Mouse (Mus musculus) neural tube, embryonic 10.5 days (tissue): ENCODE measurements around the gene Pkn1.
A peak's percentile ranks its signal among the peaks of the same experiment; 100 is the strongest.

Experiments used
- DNase-seq: peaks from one replicate; pipeline ENCODE4 v3.0.0-alpha.2; 2017; ENCODE audit warnings: low spot score; ENCODE audit errors: extremely low spot score

Gene Pkn1

DNA sequence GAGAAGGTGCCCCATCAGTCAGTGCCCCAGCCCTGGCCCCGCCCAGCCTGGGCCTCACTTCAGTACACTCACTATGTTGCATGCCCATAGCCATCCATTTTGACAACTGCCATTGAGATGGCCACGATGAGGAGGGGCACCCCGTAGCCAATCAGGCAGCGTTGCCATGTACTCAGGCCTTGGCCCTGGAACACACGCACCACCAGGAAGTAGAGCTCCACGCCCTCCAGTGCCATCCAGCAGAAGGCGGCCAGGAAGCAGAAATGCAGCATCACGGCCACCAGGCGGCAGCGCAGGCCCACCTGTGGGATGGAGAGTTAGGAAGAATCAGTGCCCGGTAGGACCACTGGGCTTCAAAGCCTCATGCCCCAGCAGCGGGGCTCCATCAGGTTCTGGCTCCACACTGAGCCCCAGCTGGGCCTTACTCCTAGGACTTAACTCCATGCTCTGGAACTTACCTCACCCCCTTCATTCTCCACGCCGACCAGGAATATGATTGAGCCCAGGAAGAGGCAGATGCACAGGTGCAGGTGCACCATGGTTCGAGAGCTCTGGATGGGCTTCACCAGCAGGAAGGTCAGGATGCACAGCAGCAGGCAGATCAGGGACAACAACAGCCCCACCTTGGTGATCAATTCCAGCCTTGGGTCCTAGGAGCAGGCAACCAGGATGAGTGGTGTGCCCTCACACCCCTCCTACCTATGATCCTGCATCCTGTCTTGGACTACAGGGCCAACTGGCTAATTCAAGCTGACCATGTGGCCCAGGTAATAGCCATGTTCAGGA is 25.9 kb upstream of the Pkn1 start:
- peak; percentile 74 for DNase-seq

DNA sequence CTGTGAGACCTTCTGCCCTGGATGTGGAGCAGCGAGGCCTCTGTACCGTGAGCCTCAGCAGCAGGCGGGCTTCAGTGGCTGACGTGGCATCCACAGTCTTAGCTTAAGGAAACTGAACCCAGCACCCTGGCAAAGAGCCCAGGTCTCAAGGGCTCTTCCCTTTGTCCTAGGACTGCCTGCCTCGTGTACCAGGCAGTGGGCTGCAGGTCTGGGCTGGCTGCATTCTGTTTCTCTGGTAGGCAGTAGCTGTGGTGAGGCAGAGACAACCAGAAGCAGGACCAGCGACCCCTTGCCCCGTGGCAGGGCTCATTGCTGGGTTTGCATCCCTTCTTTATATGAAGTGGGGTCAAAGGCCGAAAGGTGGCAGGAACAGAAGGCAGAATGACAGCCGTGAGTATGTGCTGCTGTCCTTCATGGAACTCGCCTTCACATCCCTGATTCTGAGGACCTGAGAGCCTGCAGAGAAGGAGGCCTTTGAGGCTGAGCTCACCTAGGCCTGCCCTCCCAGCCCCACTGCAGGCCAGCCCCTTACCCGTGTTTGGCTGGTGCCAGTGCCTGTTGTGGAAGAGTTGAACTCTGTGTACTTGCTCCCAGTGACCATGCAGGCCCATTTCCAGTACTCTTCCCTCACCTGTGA is 24.6 kb upstream of the Pkn1 start:
- DNase-seq, result no peak

DNA sequence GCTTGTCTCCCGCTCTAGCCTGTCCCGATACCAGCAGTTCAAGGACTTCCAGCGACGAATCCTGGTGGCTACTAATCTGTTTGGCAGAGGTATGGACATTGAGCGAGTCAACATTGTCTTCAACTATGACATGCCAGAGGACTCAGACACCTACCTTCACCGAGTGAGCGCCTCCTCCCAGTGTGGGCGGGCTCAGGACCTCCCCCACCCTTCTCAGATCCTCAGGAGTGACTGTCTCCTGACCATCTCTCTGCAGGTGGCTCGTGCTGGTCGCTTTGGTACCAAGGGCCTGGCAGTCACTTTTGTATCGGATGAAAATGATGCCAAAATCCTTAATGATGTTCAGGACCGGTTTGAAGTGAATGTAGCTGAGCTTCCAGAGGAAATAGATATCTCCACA is 23.7 kb upstream of the Pkn1 start:
- no peak for DNase-seq

DNA sequence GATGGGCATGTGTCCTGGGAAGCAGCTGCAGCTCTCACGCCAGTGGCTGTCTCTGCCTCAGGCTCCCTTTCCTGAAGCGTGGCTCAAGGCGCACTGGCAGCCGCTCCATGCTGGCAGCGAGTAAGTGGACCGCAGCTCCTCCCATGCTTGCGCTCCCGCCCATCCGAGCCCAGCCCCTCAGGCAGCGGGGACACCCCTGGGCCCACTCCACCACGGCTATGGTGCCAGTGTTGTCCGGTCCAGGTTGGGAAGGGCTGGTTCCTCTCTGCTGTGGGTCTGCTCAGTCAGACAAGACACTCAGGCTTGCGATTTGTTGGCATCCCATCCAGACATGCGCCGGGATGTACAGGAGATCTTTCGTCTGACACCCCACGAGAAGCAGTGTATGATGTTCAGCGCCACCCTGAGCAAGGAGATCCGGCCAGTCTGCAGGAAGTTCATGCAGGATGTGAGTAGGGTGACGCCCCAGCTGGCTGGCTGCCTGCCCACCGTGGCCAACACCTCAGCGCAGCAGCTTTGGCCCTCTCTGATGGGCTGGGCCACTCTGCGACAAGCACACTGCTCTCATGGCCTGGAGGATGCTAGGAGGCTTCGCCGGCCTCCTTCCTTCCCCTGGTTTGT is 22.5 kb upstream of the Pkn1 start:
- no peak for DNase-seq

DNA sequence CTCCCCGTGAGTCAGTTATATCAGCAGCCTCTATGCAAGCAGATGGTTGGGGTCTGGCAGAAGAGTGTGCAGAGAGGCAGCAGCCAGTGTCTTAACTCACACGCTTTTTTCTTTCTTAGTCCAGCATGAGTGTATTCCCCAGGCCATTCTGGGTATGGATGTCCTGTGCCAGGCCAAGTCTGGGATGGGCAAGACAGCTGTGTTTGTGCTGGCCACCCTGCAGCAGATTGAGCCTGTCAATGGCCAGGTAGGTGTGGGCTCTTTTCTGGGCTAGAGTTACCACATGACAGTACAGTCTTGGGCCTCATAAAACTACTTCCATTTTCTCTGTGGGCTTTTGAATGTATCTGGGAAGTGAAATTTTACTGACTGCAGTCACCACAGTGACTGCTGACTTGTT is 20.7 kb upstream of the Pkn1 start:
- no peak for DNase-seq

DNA sequence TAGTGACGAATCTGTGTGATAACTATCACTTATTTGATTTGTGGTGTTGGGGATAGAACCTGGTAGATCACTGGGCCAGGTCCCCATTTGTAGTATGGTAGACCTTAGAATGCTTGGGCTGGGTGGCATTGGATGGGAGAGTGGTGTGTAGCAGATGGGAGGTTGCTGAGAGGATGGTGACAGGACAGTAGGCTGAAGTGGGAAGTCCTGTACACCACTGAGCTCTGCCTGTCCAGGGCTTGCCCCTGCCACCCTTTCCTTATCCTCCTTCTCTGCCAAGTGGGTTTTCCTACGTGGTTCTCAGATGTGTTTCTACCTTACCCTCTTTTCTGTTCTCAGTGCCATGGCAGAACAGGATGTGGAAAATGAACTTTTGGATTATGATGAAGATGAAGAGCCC is 20.1 kb upstream of the Pkn1 start:
- no peak for DNase-seq

DNA sequence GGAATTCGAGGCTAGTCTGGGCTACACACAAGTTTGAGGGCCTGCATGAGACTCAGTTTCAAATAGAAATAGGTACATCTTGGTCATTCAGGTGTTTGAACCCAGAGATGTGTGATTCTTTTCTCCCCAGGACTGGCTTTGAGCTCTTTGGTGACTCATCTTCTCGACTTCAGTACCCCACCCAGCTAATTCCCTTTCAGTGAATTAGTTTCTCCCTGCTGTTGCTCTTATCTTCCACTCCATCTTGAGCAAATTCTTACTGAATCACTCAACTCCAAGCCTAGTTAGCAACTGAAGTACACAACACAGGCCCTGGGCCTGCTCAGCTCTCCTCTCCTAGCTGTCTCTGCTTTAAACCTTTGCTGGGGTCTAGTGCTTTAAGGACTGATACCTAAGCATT is 17.6 kb upstream of the Pkn1 start:
- no peak for DNase-seq

DNA sequence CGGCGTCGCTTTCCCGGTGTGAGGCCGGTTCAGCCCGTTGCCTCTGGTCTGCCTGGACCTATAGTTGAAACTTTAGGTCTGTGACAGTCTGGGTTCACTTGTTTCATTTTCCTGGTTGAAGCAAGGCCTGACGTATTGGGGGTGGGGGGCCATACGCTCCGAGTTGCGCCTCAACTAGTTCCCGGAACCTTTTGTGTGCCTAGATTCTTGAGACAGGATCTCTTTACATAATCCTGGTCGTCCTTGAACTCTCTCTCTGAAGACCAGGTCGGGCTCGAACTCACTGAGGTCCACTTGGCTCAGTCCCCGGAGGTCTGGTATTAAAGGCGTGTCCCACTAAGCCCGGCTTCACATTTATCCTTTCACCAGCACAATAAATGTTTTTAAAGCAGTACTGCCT is 16.8 kb upstream of the Pkn1 start:
- no peak for DNase-seq

DNA sequence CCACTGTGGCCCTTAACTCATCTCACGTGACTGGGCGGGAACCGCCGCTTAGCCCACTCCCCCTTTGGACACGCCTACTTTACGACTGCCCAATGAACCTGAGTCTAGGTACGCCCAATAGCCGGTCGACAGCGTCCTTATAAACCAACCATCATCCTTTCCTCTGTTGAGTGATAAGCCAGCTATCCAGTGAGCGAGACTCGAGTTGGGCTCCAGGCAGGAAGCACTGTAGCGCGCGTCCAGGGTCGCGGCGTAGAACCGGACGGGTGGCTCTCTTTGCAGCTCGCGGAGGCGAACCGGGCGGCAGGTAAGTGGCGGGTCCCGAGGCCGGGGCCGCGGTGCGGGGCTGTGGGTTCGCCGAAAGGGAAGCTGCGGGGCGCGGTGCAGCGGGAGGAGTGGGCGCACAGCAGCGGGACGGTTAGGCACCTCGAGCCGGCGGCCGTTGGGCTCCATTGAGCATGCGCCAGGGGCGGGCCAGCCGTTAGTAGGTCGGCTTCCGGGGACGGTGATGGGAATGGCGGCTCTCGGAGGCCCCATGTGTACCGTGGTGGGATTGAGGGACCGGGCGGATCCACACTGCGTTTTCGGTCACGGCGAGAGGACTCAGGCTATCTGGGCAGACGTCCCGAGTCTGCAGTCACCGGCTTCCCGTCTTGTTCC is 16.2 kb upstream of the Pkn1 start, which contains the start of gene Ddx39:
Ddx39 (plus strand) TSS at position 147 of the 660 bp plus-strand sequence.
- peak; percentile 96 for DNase-seq

DNA sequence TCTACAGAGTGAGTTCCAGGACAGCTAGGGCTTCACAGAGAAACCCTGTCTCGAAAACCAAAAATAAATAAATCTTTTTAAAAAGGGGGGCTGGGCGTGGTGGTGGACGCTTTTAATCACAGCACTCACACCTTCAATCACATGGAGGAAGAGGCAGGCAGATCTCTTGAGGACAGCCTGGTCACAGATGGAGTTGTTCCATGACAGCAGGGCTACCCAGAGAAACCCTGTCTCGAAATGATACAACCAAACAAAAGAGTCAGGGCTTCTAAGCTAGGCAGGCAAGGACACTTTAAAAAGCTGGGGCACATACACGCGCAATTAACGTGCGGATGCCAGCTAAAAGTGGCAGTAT is 15.7 kb upstream of the Pkn1 start:
- DNase-seq, result no peak

DNA sequence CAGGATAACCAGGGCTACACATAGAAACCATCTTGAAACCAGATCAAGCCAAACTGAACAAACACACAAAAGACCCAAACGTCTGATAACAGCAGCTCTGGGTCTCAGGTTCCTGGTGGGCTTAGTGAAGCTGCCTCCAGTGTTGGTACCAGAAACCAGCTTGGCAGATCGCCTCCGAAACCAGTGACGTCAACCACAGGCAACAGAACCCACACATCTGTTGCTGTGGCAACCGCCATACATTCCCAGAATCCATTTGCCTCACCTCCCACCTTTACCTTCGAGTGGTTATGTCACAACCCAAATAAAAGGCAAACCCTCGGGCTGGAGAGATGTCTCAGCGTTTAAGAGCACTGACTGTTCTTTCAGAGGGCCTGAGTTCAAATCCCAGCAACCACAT is 8.6 kb upstream of the Pkn1 start:
- DNase-seq, result no peak

DNA sequence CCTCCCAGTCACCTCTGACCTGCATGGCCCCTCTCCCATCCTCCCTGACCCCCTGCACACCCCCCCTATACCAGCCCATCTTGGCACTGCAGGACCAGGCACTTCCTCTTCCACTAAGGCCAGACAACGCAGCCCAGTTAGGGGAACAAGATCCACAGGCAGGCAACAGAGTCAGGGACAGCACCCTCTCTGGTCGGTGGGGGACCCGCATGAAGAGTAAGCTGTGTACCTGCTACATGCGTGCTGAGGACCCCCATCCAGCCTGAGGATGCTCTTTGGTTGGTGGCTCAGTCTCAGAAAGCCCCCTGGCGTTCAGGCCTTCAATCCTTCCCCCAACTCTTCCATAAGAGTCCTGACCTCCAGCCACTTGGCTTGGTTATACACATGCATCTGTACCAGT is 7.4 kb upstream of the Pkn1 start:
- no peak for DNase-seq

DNA sequence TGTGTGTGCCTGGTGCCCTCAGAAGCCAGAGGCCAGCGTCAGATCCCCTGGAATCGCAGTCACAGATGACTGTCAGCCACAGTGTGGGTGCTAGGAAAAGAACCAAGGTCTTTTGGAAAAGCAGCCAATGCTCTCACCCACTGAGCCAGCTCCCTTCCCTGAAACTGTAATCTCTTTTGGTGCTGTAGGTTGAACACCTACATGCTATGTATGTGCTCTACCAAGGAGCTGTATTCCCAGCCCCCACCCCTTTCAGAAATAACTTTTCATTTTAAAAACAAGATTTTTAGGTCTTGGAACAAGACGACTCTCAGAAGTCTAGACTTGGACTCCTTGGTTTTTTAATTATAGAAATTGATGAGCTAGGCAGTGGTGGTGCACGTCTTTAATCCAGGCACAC is 4.4 kb upstream of the Pkn1 start:
- no peak for DNase-seq

DNA sequence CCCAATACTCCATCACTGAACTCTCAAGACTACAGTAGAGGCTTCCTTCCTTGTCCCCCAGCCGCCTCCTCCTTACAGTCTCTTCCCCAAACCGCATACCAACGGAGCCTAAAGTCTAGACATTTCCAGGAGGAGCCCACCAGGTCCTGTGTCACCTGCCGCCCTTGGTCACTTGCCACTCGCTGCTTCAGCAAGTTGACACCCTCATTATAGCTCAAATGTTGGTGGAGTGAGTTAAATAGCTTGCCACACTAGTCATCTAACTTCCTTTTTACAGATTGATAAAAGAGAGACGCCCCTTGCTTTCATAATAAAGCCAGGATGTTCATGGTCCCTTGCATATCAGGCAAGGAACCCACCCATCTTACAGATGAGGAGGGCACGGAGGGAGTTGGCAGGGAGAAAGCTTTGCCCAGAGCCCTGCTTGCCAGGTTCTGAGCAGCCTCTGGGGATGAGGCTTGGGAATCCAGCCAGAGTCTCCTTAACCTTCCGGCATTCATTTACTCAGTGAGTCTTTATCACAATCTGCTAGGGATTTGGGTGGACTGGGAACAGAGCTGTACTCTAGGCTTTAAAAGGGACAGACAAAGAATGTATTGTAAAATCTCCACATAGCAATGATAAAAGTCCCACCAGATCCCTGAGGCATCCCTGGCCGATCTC is 1.6 kb upstream of the Pkn1 start:
- no peak for DNase-seq

DNA sequence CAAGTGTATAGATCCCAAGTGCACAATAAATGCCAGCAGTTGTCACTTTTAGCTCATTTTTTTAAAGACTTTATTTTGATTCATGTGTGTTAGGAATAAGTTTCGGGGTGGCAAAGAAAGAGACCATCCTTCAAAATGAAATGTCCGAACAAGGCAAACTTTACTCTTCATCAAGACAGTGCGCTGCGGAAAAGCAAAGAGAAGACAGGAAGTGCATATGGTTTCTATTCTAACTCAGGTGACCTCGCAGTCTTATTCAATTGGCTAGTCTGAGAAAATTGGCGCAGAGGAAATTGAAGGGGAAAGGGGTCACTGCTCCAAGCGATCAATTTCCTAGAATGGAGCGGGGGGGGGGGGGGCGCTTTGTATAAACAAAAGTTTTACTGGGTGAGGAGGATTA is 587 bp upstream of the Pkn1 start:
- no peak for DNase-seq

DNA sequence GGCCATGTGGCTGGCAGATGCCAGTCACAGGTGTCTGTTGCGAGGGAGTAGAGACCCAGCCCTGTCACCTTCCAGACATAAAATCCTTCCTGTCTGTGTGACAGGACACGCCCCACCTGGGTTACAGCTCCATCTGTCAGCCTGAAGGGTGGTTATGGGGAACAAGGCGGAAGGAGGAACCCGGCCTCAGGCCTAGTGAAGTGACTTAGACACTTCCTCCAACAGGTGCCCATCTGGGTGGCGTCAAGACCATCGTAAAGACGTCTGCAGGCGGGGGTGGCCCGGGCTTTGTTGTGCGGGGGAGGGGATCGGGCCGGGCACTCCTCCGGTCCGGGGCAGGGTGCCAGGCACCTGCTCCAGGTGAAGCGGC is 703 bp downstream of the Pkn1 start:
- peak; percentile 46 for DNase-seq

DNA sequence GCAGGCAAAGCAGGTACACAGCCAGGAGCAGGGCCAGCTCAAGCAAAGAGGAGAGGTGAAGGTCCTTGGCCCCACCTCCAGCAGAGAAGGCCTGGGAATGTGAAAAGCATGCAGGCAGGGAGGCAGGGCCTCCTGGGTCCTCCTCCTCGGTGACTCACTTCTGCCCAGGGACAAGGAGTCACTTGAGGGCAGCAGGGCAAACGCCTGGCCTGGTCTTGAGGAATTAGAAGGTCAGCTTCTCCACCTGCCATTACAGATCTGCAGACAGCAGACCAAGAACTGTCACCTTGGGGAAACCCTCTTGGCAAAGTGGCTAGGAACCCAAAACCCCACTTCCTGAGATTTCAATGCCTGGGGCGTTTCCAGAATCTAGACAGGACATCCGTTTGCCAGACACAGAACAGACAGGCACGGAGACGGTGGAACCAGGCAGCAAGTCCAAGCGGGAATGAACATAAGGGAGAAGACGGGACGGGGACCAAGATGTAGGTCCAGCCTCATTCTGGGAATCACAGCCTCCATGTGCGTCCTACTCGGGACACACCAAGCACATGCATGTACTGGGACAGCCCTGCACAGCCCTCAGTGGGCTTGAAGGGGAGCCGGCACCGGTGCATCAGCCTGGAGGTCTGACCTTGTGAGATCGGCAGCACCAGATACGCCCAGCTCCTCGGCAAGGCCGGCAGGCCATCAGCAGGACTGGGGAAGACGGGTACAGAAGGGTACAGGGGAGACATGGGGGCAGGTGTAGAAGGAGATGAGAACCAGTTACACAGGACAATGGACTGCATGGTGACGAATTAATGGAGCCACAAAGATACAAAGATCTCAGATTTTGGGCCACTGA is 1.4 kb downstream of the Pkn1 start:
- DNase-seq, result peak; percentile 24

DNA sequence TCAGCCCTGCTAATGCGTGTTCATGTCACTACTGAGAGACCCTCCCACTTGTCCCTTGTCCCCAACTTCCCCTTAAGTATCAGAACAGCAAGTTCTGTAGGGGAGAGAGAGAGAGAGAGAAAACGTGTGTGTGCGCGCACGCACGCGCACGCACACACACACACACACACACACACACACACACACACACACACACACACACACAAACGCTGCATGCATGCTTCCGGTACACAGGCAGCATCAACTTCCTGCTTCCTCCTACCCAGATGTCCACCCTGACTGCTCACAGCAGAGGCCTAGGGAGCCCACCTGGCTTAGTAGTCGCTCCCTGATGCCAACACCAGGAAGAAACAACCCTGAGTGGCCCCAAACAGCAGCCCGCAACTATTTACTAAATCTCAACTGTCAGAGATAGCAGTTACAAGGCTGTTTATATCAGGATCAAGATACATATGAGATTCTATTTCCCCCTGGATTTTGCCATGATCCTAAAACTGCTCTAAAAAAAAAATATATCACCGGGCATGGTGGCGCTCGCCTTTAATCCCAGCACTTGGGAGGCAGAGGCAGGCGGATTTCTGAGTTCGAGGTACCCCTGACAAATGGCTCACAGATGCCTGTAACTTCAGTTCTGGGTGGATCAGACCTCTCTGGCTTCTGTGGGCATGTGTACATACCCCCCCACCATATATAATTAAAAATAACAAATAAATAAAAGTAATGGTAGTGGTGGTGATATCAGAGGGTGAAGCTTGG is 3.5 kb downstream of the Pkn1 start:
- no peak for DNase-seq

DNA sequence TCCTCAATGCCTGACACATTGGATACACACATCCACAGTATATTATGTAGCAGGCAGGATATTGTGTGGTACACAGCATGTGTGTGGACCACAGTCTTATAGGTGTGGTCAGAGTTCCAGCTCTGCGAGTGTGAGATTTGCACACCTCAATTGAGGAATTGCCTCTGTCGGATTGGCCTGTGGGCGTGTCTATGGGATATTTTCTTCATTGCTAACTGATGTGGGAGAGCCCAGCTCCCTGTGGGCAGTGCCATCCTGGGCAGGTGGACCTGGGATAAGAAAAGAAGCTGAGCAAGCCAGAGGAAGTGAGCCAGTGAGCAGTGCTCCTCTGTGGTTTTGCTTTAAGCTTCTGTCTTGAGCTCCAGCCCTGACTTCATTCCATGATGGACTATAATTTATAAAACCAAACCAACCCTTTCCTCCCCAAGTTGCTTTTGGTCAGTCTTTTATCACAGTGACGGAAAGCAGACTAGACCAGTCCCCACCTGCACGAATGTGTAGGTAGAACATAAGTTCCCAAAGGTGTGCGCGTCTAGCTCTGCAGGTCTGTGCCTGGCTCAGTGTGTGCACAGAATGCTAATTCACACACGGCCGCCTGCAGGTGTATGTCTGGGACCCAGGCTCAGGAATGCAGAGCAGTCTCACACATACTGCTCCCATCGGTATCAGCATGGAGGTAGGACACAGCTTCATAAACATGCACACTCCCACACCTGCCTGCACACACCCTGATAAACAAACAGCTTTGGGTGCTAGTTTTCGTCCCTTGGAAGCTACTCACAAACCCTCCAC is 4.4 kb downstream of the Pkn1 start:
- DNase-seq, result no peak
